Mouse (Mus musculus) kidney, adult 8-10 months (tissue): ENCODE measurements at regions not wholly inside any gene's neighbourhood (a gene's known extent, or its start where the extent isn't known, plus 50 kb on each side); places are given as distances from the start of the nearest gene placed in this dataset.

Experiments used
- DNase-seq, 2 experiments: peaks; one replicate each; pipeline ENCODE4 v3.0.0; 2022

- no peak for DNase-seq
Observed at GRCm38 (mm10) chr15:24296798-24297197, 1116.8 kb downstream of the Basp1 start.

- no peak for DNase-seq
Observed at GRCm38 (mm10) chr15:24275100-24275499, 1138.5 kb downstream of the Basp1 start.

GRCm38 (mm10) chr15:24267360-24267759 lies 1146.2 kb downstream of the Basp1 start:
- no peak for DNase-seq
